Mouse (Mus musculus) intestine, embryonic 16.5 days (tissue): Measurements from ENCODE around the gene Parp1. TPM values are rescaled to one million over a fixed set of nuclear protein-coding genes. Genes with fewer than 3 reads are reported as not detected.

Source experiments
- ATAC-seq: fragments of 200-750 bp; cut with Nextera tagmentation; 2 replicates; pipeline ENCODE4 v1.8.0; 2017; ENCODE audit warnings: moderate TSS enrichment, moderate library complexity
- H3K27ac ChIP-seq: fragments of 300-500 bp; sonication (generic); 2 replicates; pipeline ENCODE4 v1.5.1; 2014; ENCODE audit warnings: mild to moderate bottlenecking, low read length
- H3K27me3 ChIP-seq: fragments of 300-500 bp; sonication (generic); replicated peaks from 2 replicates; pipeline ENCODE4 v1.6.1; 2014; ENCODE audit warnings: low read length, control low read depth, mixed read lengths; ENCODE audit not compliant: control insufficient read depth, insufficient read depth
- H3K36me3 ChIP-seq: fragments of 300-500 bp; sonication (generic); 2 replicates; pipeline ENCODE4 v1.6.1; 2014; ENCODE audit warnings: low read length, control low read depth; ENCODE audit not compliant: control insufficient read depth, insufficient read depth
- H3K4me1 ChIP-seq: fragments of 300-500 bp; sonication (generic); 2 replicates; pipeline ENCODE4 v1.6.1; 2014; ENCODE audit warnings: low read length, control low read depth, mixed read lengths; ENCODE audit not compliant: control insufficient read depth, insufficient read depth
- H3K4me2 ChIP-seq: fragments of 300-500 bp; sonication (generic); 2 replicates; pipeline ENCODE4 v1.6.1; 2014; ENCODE audit warnings: low read depth, low read length, control low read depth
- H3K4me3 ChIP-seq: fragments of 300-500 bp; sonication (generic); 2 replicates; pipeline ENCODE4 v1.5.1; 2014; ENCODE audit warnings: mild to moderate bottlenecking, low read length
- H3K9ac ChIP-seq: fragments of 300-500 bp; sonication (generic); 2 replicates; pipeline ENCODE4 v1.6.1; 2014; ENCODE audit warnings: low read depth, low read length
- H3K9me3 ChIP-seq: fragments of 300-500 bp; sonication (generic); 2 replicates; pipeline ENCODE4 v1.6.1; 2016; ENCODE audit warnings: low read length, control low read depth; ENCODE audit not compliant: control insufficient read depth
- WGBS: fragments of 180-500 bp; shearing (Covaris S2); extraction: QIAGEN DNeasy Blood & Tissue Kit; methylation state at CpG from one replicate; pipeline ENCODE4 v1.1.7; 2014; 5-methylcytosine and 5-hydroxymethylcytosine counted together
- microRNA-seq: library from miRNA; unstranded; fragments of <30 nt; microRNA quantifications from one replicate; pipeline ENCODE4, GENCODE M21; 2016
- polyA plus RNA-seq: library from polyadenylated mRNA; unstranded; fragments of >200 nt; fragmentation: Nextera tagmentation; extraction: Ambion mirVana; gene quantifications from 2 replicates; pipeline ENCODE4 v1.2.1, GENCODE M21; 2015

The Parp1 gene
- polyA plus RNA-seq, 1 experiment from 2014 or later, result 93.8 TPM

DNA sequence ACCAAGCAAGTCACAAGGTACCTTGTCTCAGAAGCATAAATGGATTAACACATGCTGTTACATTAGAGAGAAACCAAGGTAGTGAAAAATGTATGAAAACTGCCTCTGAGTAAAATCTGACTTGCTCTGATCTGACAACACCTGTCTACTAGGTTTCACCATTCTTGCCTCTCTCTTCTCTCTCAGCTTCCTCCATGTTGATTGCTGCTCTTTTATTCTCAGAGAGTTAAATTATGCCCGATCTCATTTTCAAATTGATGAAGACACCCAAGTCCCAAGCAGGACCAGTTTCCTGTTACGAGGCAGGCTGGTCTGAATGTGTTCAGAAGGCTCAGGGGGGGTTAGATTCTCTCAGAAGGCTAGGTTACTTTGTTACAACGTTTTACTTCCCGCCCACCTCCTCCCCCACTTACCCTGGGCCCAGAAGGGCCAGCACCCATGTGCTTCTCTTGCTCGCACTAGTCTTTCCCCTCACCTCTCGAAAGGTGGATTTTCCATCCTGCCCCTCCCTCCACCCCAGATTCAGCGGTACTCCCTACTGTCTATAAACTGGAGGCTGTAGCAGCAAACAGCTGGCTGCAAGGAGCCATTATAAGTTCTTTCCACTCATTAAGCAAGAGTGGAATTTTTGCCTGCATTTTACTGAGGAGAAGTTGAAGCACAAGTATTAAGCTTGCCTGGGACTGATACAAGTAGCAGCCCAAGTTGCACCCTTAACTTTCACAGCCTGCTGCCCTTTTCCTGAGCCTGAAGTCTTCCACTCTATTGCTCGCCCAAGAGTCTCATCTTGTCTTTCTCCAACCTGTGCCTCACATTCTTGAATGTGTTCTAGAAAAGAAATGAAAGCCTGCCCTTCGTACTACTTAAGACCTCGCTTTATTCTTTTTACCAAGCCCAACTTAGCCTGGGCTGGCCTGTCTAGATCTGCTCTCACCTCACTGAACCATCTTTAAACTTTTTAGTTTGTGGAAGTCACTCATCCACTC is 71.0 kb downstream of the Parp1 start:
- peaks cover 18% of the 10 kb centered on the region for H3K4me1 ChIP-seq
- H3K9ac ChIP-seq, result peak overlapping the region; percentile 99; the same call in 1 of the 2 replicates
- H3K9me3 ChIP-seq, result no peaks in the 10 kb centered on the region
- H3K27ac ChIP-seq, result no peak overlapping the region
- H3K36me3 ChIP-seq, result 0 out of 2 replicates have a peak, but pooled peaks cover 2% of the 10 kb centered on the region
- no peaks in the 10 kb centered on the region for H3K27me3 ChIP-seq
- no peak for ATAC-seq
- H3K4me3 ChIP-seq, result peak overlapping the region; percentile 97
- H3K4me2 ChIP-seq, result peak overlapping the region; percentile 85
- WGBS, result 57% methylated on average over 10 of the region's 10 CpGs

- under 1% methylated on average over 57 of the region's 61 CpGs for WGBS
- peak overlapping the region; percentile 97 for H3K4me3 ChIP-seq
- no peaks in the 10 kb centered on the region for H3K9me3 ChIP-seq
- peak; percentile 50 for ATAC-seq
- H3K27ac ChIP-seq, result peak overlapping the region; percentile 94
- H3K27me3 ChIP-seq, result no peaks in the 10 kb centered on the region
- peak overlapping the region; percentile 99 for H3K9ac ChIP-seq
- H3K4me2 ChIP-seq, result peak overlapping the region; percentile 85
- peaks cover 18% of the 10 kb centered on the region for H3K4me1 ChIP-seq
- H3K36me3 ChIP-seq, result 0 out of 2 replicates have a peak, but pooled peaks cover 2% of the 10 kb centered on the region
Observed at GRCm38 (mm10) chr1:180640605-180641125, 71.9 kb downstream of the Parp1 start.

- Histone ChIP-seq H3K4me3 (peak within 1 kb of the TSS; percentile 97), H3K4me1 (peaks cover 18% of the 10 kb centered on the region), H3K9ac (peak within 1 kb of the TSS; percentile 99), H3K9me3 (no peaks in the 10 kb centered on the region), H3K27me3 (no peaks in the 10 kb centered on the region), H3K4me2 (peak within 1 kb of the TSS; percentile 85), H3K27ac (peak within 1 kb of the TSS; percentile 94), H3K36me3 (0 out of 2 replicates have a peak, but pooled peaks cover 2% of the 10 kb centered on the region)
- under 1% methylated on average over 45 of the region's 47 CpGs for whole genome bisulfite sequencing
- ATAC-seq, result peak; percentile 92
Observed at GRCm38 (mm10) chr1:180641137-180641517, 72.4 kb downstream of the Parp1 start, which contains the start of gene Lin9. TSS of gene Lin9 (plus strand) at chr1:180641150.

GRCm38 (mm10) chr1:180641518-180642227 is 72.9 kb downstream of the Parp1 start:
- Histone ChIP-seq H3K36me3 (0 out of 2 replicates have a peak, but pooled peaks cover 2% of the 10 kb centered on the region), H3K4me3 (peak overlapping the region; percentile 97), H3K27ac (peak overlapping the region; percentile 94), H3K4me1 (peaks cover 18% of the 10 kb centered on the region), H3K4me2 (peak overlapping the region; percentile 85), H3K9ac (peak overlapping the region; percentile 99), H3K27me3 (no peaks in the 10 kb centered on the region), H3K9me3 (no peaks in the 10 kb centered on the region)
- peak; percentile 77 for ATAC-seq
- 2% methylated on average over 50 of the region's 50 CpGs for WGBS

- no peaks in the 10 kb centered on the region for H3K27me3 ChIP-seq
- ATAC-seq, result no peak
- H3K4me2 ChIP-seq, result peak overlapping the region; percentile 85
- no peaks in the 10 kb centered on the region for H3K9me3 ChIP-seq
- peaks cover 18% of the 10 kb centered on the region for H3K4me1 ChIP-seq
- WGBS, result 71% methylated on average over 8 of the region's 8 CpGs
- H3K36me3 ChIP-seq, result 0 out of 2 replicates have a peak, but pooled peaks cover 2% of the 10 kb centered on the region
- peak overlapping the region; percentile 99 for H3K9ac ChIP-seq
- peak overlapping the region; percentile 97 for H3K4me3 ChIP-seq
- peak overlapping the region; percentile 94 for H3K27ac ChIP-seq
Observed at GRCm38 (mm10) chr1:180642228-180642564, 73.5 kb downstream of the Parp1 start.

Small RNA genes within 50 kb of the gene (microRNA-seq; reads per million reads assigned to microRNA genes)
- 0.68 reads per million for gene Mir6904

Other genes with a start within 250 kb of the Parp1 start
- gene Itpkb, start 238.4 kb upstream of the Parp1 start, polyA plus RNA-seq, result 5.1 TPM in 2 replicates
- 1.2 and 1.4 TPM in 2 replicates for gene Stum, start 85.4 kb upstream of the Parp1 start, polyA plus RNA-seq
- 12.2 and 13.1 TPM in 2 replicates for gene Lin9, start 72.2 kb downstream of the Parp1 start, polyA plus RNA-seq
- gene Mixl1, start 128.1 kb downstream of the Parp1 start, polyA plus RNA-seq, result 0.05 and 0.10 TPM in 2 replicates
- gene Acbd3, start 157.1 kb downstream of the Parp1 start, polyA plus RNA-seq, result 17.1 and 17.5 TPM in 2 replicates
- 1,661 and 1,810 TPM in 2 replicates for gene H3f3a, start 245.0 kb downstream of the Parp1 start, polyA plus RNA-seq